Mouse (Mus musculus): ENCODE measurements around the gene Gm8926.
"Not testable (repeated sequence)": the region's sequence is repeated elsewhere in the genome, so short reads cannot be mapped to it uniquely, and the experiment has no call there.

Gm8926 gene

GRCm38 (mm10) chr5:11770248-11770647 is at the start of gene Gm8926:
Gene Gm8926, plus strand, starts transcription at chr5:11770548.
- DNase-seq (ENCODE audit: low read depth), result not testable (repeated sequence)

Measured in c-Kit-positive CD71-positive TER-119-negative erythroid progenitor cells, embryonic 14.5 days (primary cell).